Mouse (Mus musculus) stomach, embryonic 16.5 days (tissue): ENCODE data around the gene Vmn2r61. TPM values are rescaled to one million over a fixed set of nuclear protein-coding genes. Genes with fewer than 3 reads are reported as not detected.

Experiments used
- ATAC-seq: fragments of 200-750 bp; cut with Nextera tagmentation; 2 replicates; pipeline ENCODE4 v1.8.0; 2017; ENCODE audit warnings: moderate number of reproducible peaks, moderate TSS enrichment; ENCODE audit not compliant: insufficient read depth, low FRiP score
- H3K27ac ChIP-seq: fragments of 300-500 bp; sonication (generic); 2 replicates; pipeline ENCODE4 v1.5.1; 2014; ENCODE audit warnings: low read length
- H3K27me3 ChIP-seq: fragments of 300-500 bp; sonication (generic); 2 replicates; pipeline ENCODE4 v1.6.1; 2014; ENCODE audit warnings: low read length, control low read depth, mixed read lengths; ENCODE audit not compliant: control insufficient read depth, insufficient read depth
- H3K36me3 ChIP-seq: fragments of 300-500 bp; sonication (generic); 2 replicates; pipeline ENCODE4 v1.6.1; 2014; ENCODE audit warnings: low read length; ENCODE audit not compliant: control insufficient read depth, insufficient read depth
- H3K4me1 ChIP-seq: fragments of 300-500 bp; sonication (generic); 2 replicates; pipeline ENCODE4 v1.6.1; 2014; ENCODE audit warnings: low read length, control low read depth, mixed read lengths; ENCODE audit not compliant: control insufficient read depth, insufficient read depth
- H3K4me2 ChIP-seq: fragments of 300-500 bp; sonication (generic); 2 replicates; pipeline ENCODE4 v1.6.1; 2014; ENCODE audit warnings: low read depth, low read length, mixed read lengths
- H3K4me3 ChIP-seq: fragments of 300-500 bp; sonication (generic); replicated peaks from 2 replicates; pipeline ENCODE4 v1.5.1; 2014; ENCODE audit warnings: mild to moderate bottlenecking, low read length
- H3K9ac ChIP-seq: fragments of 300-500 bp; sonication (generic); 2 replicates; pipeline ENCODE4 v1.6.1; 2014; ENCODE audit warnings: low read length
- H3K9me3 ChIP-seq: fragments of 300-500 bp; sonication (generic); replicated peaks from 2 replicates; pipeline ENCODE4 v1.6.1; 2016; ENCODE audit warnings: low read length, control low read depth; ENCODE audit not compliant: control insufficient read depth
- WGBS: fragments of 180-500 bp; shearing (Covaris S2); extraction: QIAGEN DNeasy Blood & Tissue Kit; methylation state at CpG from one replicate; pipeline ENCODE4 v1.1.7; 2014; 5-methylcytosine and 5-hydroxymethylcytosine counted together
- polyA plus RNA-seq: library from polyadenylated mRNA; unstranded; fragments of >200 nt; fragmentation: Nextera tagmentation; extraction: Ambion mirVana; gene quantifications from 2 replicates; pipeline ENCODE4 v1.2.1, GENCODE M21; 2015

Vmn2r61 gene
- polyA plus RNA-seq, result not detected in 2 replicates

DNA sequence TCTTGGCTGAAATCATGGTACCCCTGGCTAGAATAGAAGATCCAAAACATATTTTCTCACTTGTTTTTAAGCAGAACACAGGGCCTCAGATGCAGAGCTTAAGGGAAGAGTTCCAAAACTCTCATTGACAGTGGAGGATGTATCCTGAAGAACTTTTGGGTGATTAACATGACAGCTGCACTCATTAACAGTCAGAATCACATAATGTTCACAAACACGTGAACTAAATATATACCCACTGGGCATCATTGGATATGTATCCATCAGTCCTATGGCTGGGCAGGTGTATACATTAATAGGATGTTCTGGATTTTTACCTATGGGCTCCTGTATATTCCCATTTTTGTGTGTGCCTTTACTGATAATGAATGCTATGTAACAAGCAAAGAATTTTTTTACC lies at the start of gene Vmn2r61:
TSS of gene Vmn2r61 (plus strand) at position 301 of the 400 bp plus-strand sequence.
- H3K4me2 ChIP-seq, result no peak within 1 kb of the TSS
- no peak within 1 kb of the TSS for H3K27ac ChIP-seq
- 0 out of 2 replicates have a peak, but pooled peaks cover 2% of the 10 kb centered on the region for H3K9me3 ChIP-seq
- no peaks in the 10 kb centered on the region for H3K27me3 ChIP-seq
- no peaks in the 10 kb centered on the region for H3K4me1 ChIP-seq
- no peak within 1 kb of the TSS for H3K9ac ChIP-seq
- WGBS, result 74% methylated on average over 1 of the region's 1 CpGs
- ATAC-seq, result no peak
- no peaks in the 10 kb centered on the region for H3K36me3 ChIP-seq
- H3K4me3 ChIP-seq, result no peak within 1 kb of the TSS

Other genes with a start within 250 kb of the Vmn2r61 start
- not detected in 2 replicates for gene Vmn2r59, start 201.0 kb upstream of the Vmn2r61 start, polyA plus RNA-seq
- not detected in 2 replicates for gene Vmn2r60, start 152.3 kb upstream of the Vmn2r61 start, polyA plus RNA-seq
- not detected in 2 replicates for gene 4933421I07Rik, start 188.1 kb downstream of the Vmn2r61 start, polyA plus RNA-seq
- 7.9 and 8.3 TPM in 2 replicates for gene Zfp141, start 245.7 kb downstream of the Vmn2r61 start, polyA plus RNA-seq